Mouse (Mus musculus) erythroid progenitor cell, adult 5-6 weeks (primary cell): Measurements from ENCODE around the gene Gprc5b. TPM values are rescaled to one million over a fixed set of nuclear protein-coding genes. Genes with fewer than 3 reads are reported as not detected.

Experiments
- ATAC-seq: replicated peaks from 2 replicates; pipeline ENCODE4 v1.8.0; 2016; ENCODE audit warnings: moderate number of reproducible peaks, mild to moderate bottlenecking, moderate TSS enrichment, inconsistent platforms; ENCODE audit not compliant: poor library complexity, low FRiP score, severe bottlenecking
- total RNA-seq, 2 experiments: library from RNA; stranded (forward) in 1 of 2; stranded (reverse) in 1 of 2; fragments of 150-400 nt in 1 of 2; fragments of 186-747, 209-891 nt in 1 of 2; gene quantifications; 2 replicates each; pipeline versions ENCODE4 v1.2.3 to v1.2.4; 2015 to 2017; ENCODE audit warnings: low replicate concordance in 2 of 2

The Gprc5b gene
- total RNA-seq, 2 experiments from 2014 or later, result 0.08 TPM; not detected in 1

- ATAC-seq, result no peak
These were observed 3.6 kb downstream of the Gprc5b start for GRCm38 (mm10) chr7:118991341-118991884.

- ATAC-seq, result no peak
These were observed 4.7 kb downstream of the Gprc5b start for GRCm38 (mm10) chr7:118990282-118990681.

- no peak for ATAC-seq
These were observed 5.6 kb downstream of the Gprc5b start for GRCm38 (mm10) chr7:118989275-118989856.

GRCm38 (mm10) chr7:118986369-118986768 lies 8.6 kb downstream of the Gprc5b start:
- no peak for ATAC-seq

GRCm38 (mm10) chr7:118985786-118986185 lies 9.2 kb downstream of the Gprc5b start:
- ATAC-seq, result no peak

- 0 out of 2 replicates have a peak, but pooled peaks have one; percentile 45 for ATAC-seq
These were observed 11.1 kb downstream of the Gprc5b start for GRCm38 (mm10) chr7:118983961-118984360.

GRCm38 (mm10) chr7:118982586-118982985 lies 12.4 kb downstream of the Gprc5b start:
- ATAC-seq, result no peak

- ATAC-seq, result no peak
These were observed 13.2 kb downstream of the Gprc5b start for GRCm38 (mm10) chr7:118981831-118982230.

- ATAC-seq, result no peak
These were observed 13.7 kb downstream of the Gprc5b start for GRCm38 (mm10) chr7:118981346-118981745.

- no peak for ATAC-seq
These were observed 15.3 kb downstream of the Gprc5b start for GRCm38 (mm10) chr7:118979708-118980107.

- ATAC-seq, result no peak
These were observed 15.9 kb downstream of the Gprc5b start for GRCm38 (mm10) chr7:118979121-118979520.

GRCm38 (mm10) chr7:118977167-118977543 lies 17.9 kb downstream of the Gprc5b start:
- ATAC-seq, result no peak

- ATAC-seq, result no peak
These were observed 18.4 kb downstream of the Gprc5b start for GRCm38 (mm10) chr7:118976414-118977166.

- no peak for ATAC-seq
These were observed 19.2 kb downstream of the Gprc5b start for GRCm38 (mm10) chr7:118975837-118976236.

GRCm38 (mm10) chr7:118973377-118973776 lies 21.6 kb downstream of the Gprc5b start:
- ATAC-seq, result no peak

- ATAC-seq, result no peak
These were observed 22.7 kb downstream of the Gprc5b start for GRCm38 (mm10) chr7:118972306-118972705.

GRCm38 (mm10) chr7:118971499-118971898 lies 23.5 kb downstream of the Gprc5b start:
- ATAC-seq, result no peak

- ATAC-seq, result no peak
These were observed 26.1 kb downstream of the Gprc5b start for GRCm38 (mm10) chr7:118968870-118969269.

- ATAC-seq, result no peak
These were observed 29.8 kb downstream of the Gprc5b start for GRCm38 (mm10) chr7:118965198-118965597.

- no peak for ATAC-seq
These were observed 30.2 kb downstream of the Gprc5b start for GRCm38 (mm10) chr7:118964777-118965176.

- ATAC-seq, result no peak
These were observed 35.8 kb downstream of the Gprc5b start for GRCm38 (mm10) chr7:118959209-118959608.
